Mouse (Mus musculus) embryonic facial prominence, embryonic 10.5 days (tissue): ENCODE data around the gene Noxa1. TPM values are rescaled to one million over a fixed set of nuclear protein-coding genes. Genes with fewer than 3 reads are reported as not detected.

ENCODE experiments used
- DNase-seq: peaks from one replicate; pipeline ENCODE4 v3.0.0-alpha.2; 2017; ENCODE audit warnings: low spot score
- H3K27ac ChIP-seq: fragments of 300-500 bp; sonication (generic); replicated peaks from 2 replicates; pipeline ENCODE4 v1.5.1; 2016; ENCODE audit warnings: mild to moderate bottlenecking
- H3K27me3 ChIP-seq: fragments of 300-500 bp; sonication (generic); replicated peaks from 2 replicates; pipeline ENCODE4 v1.6.1; 2016; ENCODE audit warnings: low read depth, mild to moderate bottlenecking; ENCODE audit not compliant: poor library complexity, severe bottlenecking
- H3K36me3 ChIP-seq: fragments of 300-500 bp; sonication (generic); replicated peaks from 2 replicates; pipeline ENCODE4 v1.6.1; 2016; ENCODE audit warnings: mild to moderate bottlenecking, moderate library complexity
- H3K4me1 ChIP-seq: fragments of 300-500 bp; sonication (generic); 2 replicates; pipeline ENCODE4 v1.6.1; 2016
- H3K4me3 ChIP-seq: fragments of 300-500 bp; sonication (generic); 2 replicates; pipeline ENCODE4 v1.5.1; 2016; ENCODE audit warnings: mild to moderate bottlenecking, moderate library complexity
- H3K9me3 ChIP-seq: fragments of 300-500 bp; sonication (generic); 2 replicates; pipeline ENCODE4 v1.6.1; 2016; ENCODE audit warnings: mild to moderate bottlenecking
- WGBS: fragments of 180-500 bp; shearing (Covaris S2); methylation state at CpG from one replicate; pipeline ENCODE4 v1.1.7; 2016; 5-methylcytosine and 5-hydroxymethylcytosine counted together
- polyA plus RNA-seq: library from polyadenylated mRNA; unstranded; fragments of >200 nt; fragmentation: Nextera tagmentation; extraction: Ambion mirVana; gene quantifications from 2 replicates; pipeline ENCODE4 v1.2.1, GENCODE M21; 2016

The Noxa1 gene
- polyA plus RNA-seq, 1 experiment from 2014 or later: 0.24 TPM

GRCm38 (mm10) chr2:25120963-25121362 lies 26.0 kb upstream of the Noxa1 start:
- Histone ChIP-seq H3K4me3 (no peak overlapping the region), H3K27ac (no peak overlapping the region), H3K9me3 (no peaks in the 10 kb centered on the region), H3K4me1 (peaks cover 16% of the 10 kb centered on the region), H3K27me3 (0 out of 2 replicates have a peak, but pooled peaks cover 8% of the 10 kb centered on the region), H3K36me3 (no peaks in the 10 kb centered on the region)
- WGBS: 84% methylated on average over 7 of the region's 7 CpGs
- DNase-seq: no peak

GRCm38 (mm10) chr2:25115442-25115841 lies 20.5 kb upstream of the Noxa1 start:
- H3K4me1 ChIP-seq: peaks cover 19% of the 10 kb centered on the region
- H3K4me3 ChIP-seq: no peak overlapping the region
- no peaks in the 10 kb centered on the region for H3K9me3 ChIP-seq
- DNase-seq: no peak
- H3K27me3 ChIP-seq: no peaks in the 10 kb centered on the region
- no peak overlapping the region for H3K27ac ChIP-seq
- 57% methylated on average over 2 of the region's 2 CpGs for WGBS
- no peaks in the 10 kb centered on the region for H3K36me3 ChIP-seq

GRCm38 (mm10) chr2:25114308-25114707 lies 19.4 kb upstream of the Noxa1 start:
- H3K27ac ChIP-seq: no peak overlapping the region
- no peaks in the 10 kb centered on the region for H3K27me3 ChIP-seq
- WGBS: 79% methylated on average over 2 of the region's 2 CpGs
- DNase-seq: no peak
- H3K9me3 ChIP-seq: no peaks in the 10 kb centered on the region
- H3K36me3 ChIP-seq: no peaks in the 10 kb centered on the region
- H3K4me1 ChIP-seq: peaks cover 19% of the 10 kb centered on the region
- H3K4me3 ChIP-seq: no peak overlapping the region

GRCm38 (mm10) chr2:25111184-25111791 lies 16.3 kb upstream of the Noxa1 start:
- H3K4me3 ChIP-seq: no peak overlapping the region
- peaks cover 19% of the 10 kb centered on the region for H3K4me1 ChIP-seq
- H3K36me3 ChIP-seq: no peaks in the 10 kb centered on the region
- peak overlapping the region; percentile 44; the same call in 1 of the 2 replicates for H3K27ac ChIP-seq
- no peak for DNase-seq
- H3K27me3 ChIP-seq: no peaks in the 10 kb centered on the region
- 70% methylated on average over 9 of the region's 9 CpGs for whole genome bisulfite sequencing
- H3K9me3 ChIP-seq: no peaks in the 10 kb centered on the region

GRCm38 (mm10) chr2:25110505-25111183 lies 15.7 kb upstream of the Noxa1 start:
- H3K4me1 ChIP-seq: peaks cover 16% of the 10 kb centered on the region
- H3K36me3 ChIP-seq: no peaks in the 10 kb centered on the region
- H3K4me3 ChIP-seq: no peak overlapping the region
- no peaks in the 10 kb centered on the region for H3K9me3 ChIP-seq
- H3K27me3 ChIP-seq: no peaks in the 10 kb centered on the region
- H3K27ac ChIP-seq: peak overlapping the region; percentile 44
- no peak for DNase-seq

GRCm38 (mm10) chr2:25109487-25109886 lies 14.5 kb upstream of the Noxa1 start:
- Histone ChIP-seq H3K4me1 (peaks cover 13% of the 10 kb centered on the region), H3K27ac (no peak overlapping the region), H3K4me3 (no peak overlapping the region), H3K36me3 (no peaks in the 10 kb centered on the region), H3K9me3 (no peaks in the 10 kb centered on the region), H3K27me3 (no peaks in the 10 kb centered on the region)
- no peak for DNase-seq

- Histone ChIP-seq H3K4me1 (peaks cover 6% of the 10 kb centered on the region), H3K27ac (no peak overlapping the region), H3K4me3 (no peak overlapping the region), H3K27me3 (no peaks in the 10 kb centered on the region), H3K36me3 (no peaks in the 10 kb centered on the region), H3K9me3 (no peaks in the 10 kb centered on the region)
- no peak for DNase-seq
- WGBS: 77% methylated on average over 3 of the region's 3 CpGs
Measured at GRCm38 (mm10) chr2:25106045-25106444, 11.1 kb upstream of the Noxa1 start.

- no peak for DNase-seq
- Histone ChIP-seq H3K27me3 (no peaks in the 10 kb centered on the region), H3K36me3 (no peaks in the 10 kb centered on the region), H3K9me3 (no peaks in the 10 kb centered on the region), H3K4me3 (no peak overlapping the region), H3K4me1 (peaks cover 4% of the 10 kb centered on the region; the same call in 1 of the 2 replicates), H3K27ac (no peak overlapping the region)
- 90% methylated on average over 2 of the region's 2 CpGs for WGBS
Measured at GRCm38 (mm10) chr2:25104122-25104521, 9.2 kb upstream of the Noxa1 start.

GRCm38 (mm10) chr2:25099703-25100102 lies 4.8 kb upstream of the Noxa1 start:
- WGBS: 73% methylated on average over 3 of the region's 3 CpGs
- H3K9me3 ChIP-seq: no peaks in the 10 kb centered on the region
- H3K36me3 ChIP-seq: no peaks in the 10 kb centered on the region
- no peak overlapping the region for H3K4me3 ChIP-seq
- peaks cover 12% of the 10 kb centered on the region for H3K4me1 ChIP-seq
- no peak for DNase-seq
- H3K27ac ChIP-seq: no peak overlapping the region
- H3K27me3 ChIP-seq: peaks cover 14% of the 10 kb centered on the region

- H3K4me1 ChIP-seq: peaks cover 15% of the 10 kb centered on the region
- H3K9me3 ChIP-seq: no peaks in the 10 kb centered on the region
- peak; percentile 37 for DNase-seq
- no peak overlapping the region for H3K27ac ChIP-seq
- H3K36me3 ChIP-seq: no peaks in the 10 kb centered on the region
- H3K4me3 ChIP-seq: no peak overlapping the region
- H3K27me3 ChIP-seq: peaks cover 21% of the 10 kb centered on the region
- 60% methylated on average over 5 of the region's 5 CpGs for WGBS
Measured at GRCm38 (mm10) chr2:25098956-25099355, 4.0 kb upstream of the Noxa1 start.

GRCm38 (mm10) chr2:25098005-25098615 lies 3.2 kb upstream of the Noxa1 start:
- H3K4me1 ChIP-seq: peaks cover 15% of the 10 kb centered on the region
- no peaks in the 10 kb centered on the region for H3K36me3 ChIP-seq
- H3K27me3 ChIP-seq: peaks cover 30% of the 10 kb centered on the region
- no peak overlapping the region for H3K27ac ChIP-seq
- no peak overlapping the region for H3K4me3 ChIP-seq
- no peak for DNase-seq
- no peaks in the 10 kb centered on the region for H3K9me3 ChIP-seq
- 82% methylated on average over 3 of the region's 3 CpGs for WGBS

GRCm38 (mm10) chr2:25094785-25095108 lies 202 bp downstream of the Noxa1 start:
- H3K27me3 ChIP-seq: peaks cover 47% of the 10 kb centered on the region
- peak overlapping the region; percentile 42 for H3K4me3 ChIP-seq
- 42% methylated on average over 17 of the region's 17 CpGs for WGBS
- no peaks in the 10 kb centered on the region for H3K9me3 ChIP-seq
- no peak overlapping the region for H3K27ac ChIP-seq
- H3K36me3 ChIP-seq: no peaks in the 10 kb centered on the region
- no peak for DNase-seq
- peaks cover 15% of the 10 kb centered on the region for H3K4me1 ChIP-seq

GRCm38 (mm10) chr2:25088636-25089035 lies 6.3 kb downstream of the Noxa1 start:
- H3K9me3 ChIP-seq: no peaks in the 10 kb centered on the region
- H3K27ac ChIP-seq: no peak overlapping the region
- H3K36me3 ChIP-seq: no peaks in the 10 kb centered on the region
- H3K4me3 ChIP-seq: no peak overlapping the region
- no peak for DNase-seq
- H3K4me1 ChIP-seq: no peaks in the 10 kb centered on the region
- 82% methylated on average over 3 of the region's 3 CpGs for WGBS
- H3K27me3 ChIP-seq: peaks cover 22% of the 10 kb centered on the region
